Mouse (Mus musculus) myocyte (in vitro differentiated cells): ENCODE data around the gene Kif11. TPM values are rescaled to one million over a fixed set of nuclear protein-coding genes. Genes with fewer than 3 reads are reported as not detected.

Experiments used
- H3K27me3 ChIP-seq: one replicate; pipeline ENCODE4 v1.6.1; 2011; ENCODE audit not compliant: control insufficient read depth, insufficient read depth, insufficient read length
- H3K36me3 ChIP-seq: one replicate; pipeline ENCODE4 v1.6.1; 2011; ENCODE audit not compliant: control insufficient read depth, insufficient read depth
- H3K4me2 ChIP-seq: one replicate; pipeline ENCODE4 v1.6.1; 2011; ENCODE audit warnings: low read depth, control low read depth
- H3K4me3 ChIP-seq: one replicate; pipeline ENCODE4 v1.5.1; 2011; ENCODE audit warnings: mild to moderate bottlenecking, control low read depth, moderate library complexity
- H3K79me2 ChIP-seq: one replicate; pipeline ENCODE4 v1.6.1; 2011; ENCODE audit not compliant: control insufficient read depth, insufficient read depth
- H3ac ChIP-seq: one replicate; pipeline ENCODE4 v1.6.1; 2011; ENCODE audit not compliant: control insufficient read depth, insufficient read length
- CEBPB ChIP-seq: IDR thresholded peaks from 2 replicates; pipeline ENCODE4 v1.6.1; 2011; ENCODE audit warnings: mild to moderate bottlenecking, moderate library complexity; ENCODE audit not compliant: poor library complexity, insufficient read depth, severe bottlenecking
- E2F4 ChIP-seq: IDR thresholded peaks from one replicate; pipeline ENCODE4 v1.6.1; 2011; ENCODE audit warnings: mild to moderate bottlenecking, control low read depth, moderate library complexity; ENCODE audit not compliant: insufficient read depth
- MAX ChIP-seq: IDR thresholded peaks from one replicate; pipeline ENCODE4 v1.6.1; 2011; ENCODE audit warnings: low read depth, mild to moderate bottlenecking, control low read depth
- MYOD1 ChIP-seq, 3 experiments: IDR thresholded peaks; one replicate each; pipeline ENCODE4 v1.6.1; 2011; ENCODE audit warnings: control low read depth in 2 of 3, low read depth in 2 of 3, mild to moderate bottlenecking in 2 of 3, moderate library complexity in 1 of 3; ENCODE audit not compliant: insufficient read length in 2 of 3, control insufficient read depth in 1 of 3
- MYOG ChIP-seq, 3 experiments: IDR thresholded peaks; one replicate each; pipeline ENCODE4 v1.6.1; 2011; ENCODE audit warnings: control low read depth in 2 of 3, low read depth in 2 of 3, mild to moderate bottlenecking in 2 of 3; ENCODE audit not compliant: insufficient read length in 2 of 3, control insufficient read depth in 1 of 3, insufficient read depth in 1 of 3
- POLR2A ChIP-seq: IDR thresholded peaks from one replicate; pipeline ENCODE4 v1.6.1; 2011; ENCODE audit warnings: low read depth, mild to moderate bottlenecking, control low read depth, moderate library complexity; ENCODE audit not compliant: insufficient read length
- POLR2AphosphoS2 ChIP-seq: IDR thresholded peaks from one replicate; pipeline ENCODE4 v1.6.1; 2011; ENCODE audit warnings: low read depth, control low read depth; ENCODE audit not compliant: insufficient read length
- REST ChIP-seq: IDR thresholded peaks from one replicate; pipeline ENCODE4 v1.6.1; 2011; ENCODE audit warnings: mild to moderate bottlenecking, control low read depth, moderate library complexity; ENCODE audit not compliant: insufficient read depth, insufficient read length
- SRF ChIP-seq: IDR thresholded peaks from one replicate; pipeline ENCODE4 v1.6.1; 2011; ENCODE audit warnings: low read depth; ENCODE audit not compliant: control insufficient read depth, insufficient read length
- TCF12 ChIP-seq: IDR thresholded peaks from one replicate; pipeline ENCODE4 v1.6.1; 2011; ENCODE audit warnings: mild to moderate bottlenecking, control low read depth; ENCODE audit not compliant: poor library complexity, insufficient read depth, severe bottlenecking
- TCF3 ChIP-seq: IDR thresholded peaks from one replicate; pipeline ENCODE4 v1.6.1; 2011; ENCODE audit warnings: low read depth, control low read depth; ENCODE audit not compliant: insufficient read length
- USF1 ChIP-seq: IDR thresholded peaks from one replicate; pipeline ENCODE4 v1.6.1; 2011; ENCODE audit warnings: low read depth, mild to moderate bottlenecking, control low read depth, moderate library complexity
- polyA plus RNA-seq: library from polyadenylated mRNA; unstranded; fragments of >200 nt; fragmentation: generic; extraction: Trizol; gene quantifications from one replicate; pipeline ENCODE4 v1.2.1, GENCODE M21; 2012; ENCODE audit warnings: missing spikeins

Kif11 gene
- polyA plus RNA-seq, 1 experiment, result 4.1 TPM

DNA sequence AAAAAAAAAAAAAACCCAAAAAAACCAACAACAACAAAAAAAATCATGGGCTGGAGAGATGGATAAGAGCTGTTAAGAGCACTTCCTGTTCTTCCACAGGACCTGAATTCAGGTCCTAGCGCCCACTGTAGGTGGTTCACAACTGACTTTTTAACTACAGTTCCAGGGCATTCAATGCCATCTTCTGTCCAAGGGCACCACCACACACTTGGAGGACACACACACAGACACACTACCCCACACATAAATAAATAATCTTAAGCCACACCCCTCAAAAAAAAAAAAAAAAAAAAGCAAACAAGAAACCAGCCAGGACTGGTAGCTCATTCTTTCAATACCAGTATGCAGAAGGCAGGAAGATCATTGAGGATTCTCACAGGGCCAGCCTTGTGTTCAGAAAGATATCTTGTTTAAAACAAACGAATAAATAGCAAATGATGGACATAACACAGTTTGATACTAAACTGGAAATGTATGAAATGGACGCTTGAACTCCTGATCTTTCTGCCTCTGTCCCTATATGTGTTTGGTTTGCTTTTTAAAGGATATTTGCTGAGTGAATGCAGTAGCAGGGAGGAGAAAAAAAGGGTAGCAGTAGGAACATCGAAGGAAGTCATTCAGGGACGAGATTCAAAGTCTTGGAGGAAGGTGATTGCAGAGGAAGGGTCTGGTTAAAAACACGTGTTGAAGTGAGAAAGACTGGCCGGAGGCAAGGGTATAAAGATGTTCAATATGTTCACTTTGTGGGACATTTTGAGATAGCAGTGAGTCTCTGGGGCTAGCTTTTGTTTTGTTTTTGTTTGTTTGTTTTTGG, 1.1 kb upstream of the Kif11 start:
- H3K4me2 ChIP-seq, result peak overlapping the region; percentile 84
- H3K4me3 ChIP-seq, result peak overlapping the region; percentile 89
- H3K27me3 ChIP-seq, result no peaks in the 10 kb centered on the region
- H3K79me2 ChIP-seq, result peaks cover 38% of the 10 kb centered on the region
- TF ChIP-seq POLR2AphosphoS2 (no peak), CEBPB (no peak), SRF (no peak), MAX (no peak), TCF3 (no peak), TCF12 (no peak), USF1 (no peak), POLR2A (no peak)
- no peaks in the 10 kb centered on the region for H3K36me3 ChIP-seq
- peak overlapping the region; percentile 20 for H3ac ChIP-seq

DNA sequence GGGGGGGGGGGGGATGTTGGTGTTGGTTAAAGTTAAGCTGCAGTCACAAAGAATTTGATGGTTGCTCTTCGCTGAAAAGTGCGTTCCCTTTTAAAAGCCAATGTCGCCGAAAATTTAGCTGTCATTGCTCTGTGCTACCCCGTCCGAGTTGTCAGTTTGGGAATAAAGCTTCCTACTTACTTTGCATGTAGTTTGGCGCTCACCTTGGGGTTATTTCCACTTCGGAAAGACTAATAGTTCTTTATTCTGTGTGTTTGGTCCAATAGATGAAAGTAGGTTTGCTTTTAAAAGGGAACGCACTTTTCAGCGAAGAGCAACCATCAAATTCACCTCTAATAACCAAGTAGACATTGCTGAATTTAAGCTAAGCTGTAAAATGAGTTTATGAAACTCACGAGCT, 638 bp downstream of the Kif11 start:
- H3K27me3 ChIP-seq, result no peaks in the 10 kb centered on the region
- no peak for TF ChIP-seq MYOG (IDR thresholded peaks at IDR 0.05; ENCODE audit: control insufficient read depth in 1 of 3, insufficient read depth in 1 of 3, insufficient read length in 2 of 3, low read depth in 2 of 3)
- TF ChIP-seq POLR2AphosphoS2, result no peak
- no peak for TF ChIP-seq E2F4
- TF ChIP-seq CEBPB, result no peak
- no peak for TF ChIP-seq TCF12
- no peak for TF ChIP-seq MAX
- TF ChIP-seq MYOD1 (IDR thresholded peaks at IDR 0.05; ENCODE audit: control insufficient read depth in 1 of 3, insufficient read length in 2 of 3, low read depth in 2 of 3), result no peak
- no peak for TF ChIP-seq TCF3
- no peaks in the 10 kb centered on the region for H3K36me3 ChIP-seq

DNA sequence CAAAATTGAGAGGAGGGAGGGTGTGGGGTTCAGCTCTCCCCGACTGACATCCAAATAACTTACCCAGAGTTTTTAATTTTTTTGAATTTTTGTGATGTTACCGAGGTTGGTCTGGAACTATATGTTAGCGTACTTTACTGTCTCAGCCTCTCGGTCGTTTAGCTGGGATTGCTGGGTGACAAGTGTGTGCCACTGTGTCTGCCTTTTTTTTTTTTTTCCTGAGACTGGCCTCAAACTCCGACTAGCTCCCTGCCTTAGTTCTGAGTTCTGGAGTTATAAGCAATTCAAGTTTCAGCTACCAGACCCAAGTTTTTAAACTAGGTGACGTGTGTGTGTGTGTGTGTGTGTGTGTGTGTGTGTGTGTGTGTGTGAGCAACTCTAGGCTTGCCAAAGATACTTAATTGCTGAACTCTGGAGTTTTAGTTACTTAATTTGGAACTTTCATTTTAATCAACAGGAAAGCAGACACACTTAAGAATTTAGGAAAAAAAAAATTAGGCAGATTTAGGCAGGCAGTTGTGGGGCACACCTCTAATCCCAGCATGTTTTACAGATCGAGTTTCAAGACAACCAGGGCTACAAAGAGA, 1.3 kb downstream of the Kif11 start:
- H3K36me3 ChIP-seq, result no peaks in the 10 kb centered on the region
- no peaks in the 10 kb centered on the region for H3K27me3 ChIP-seq
- H3ac ChIP-seq, result no peak overlapping the region
- peak overlapping the region; percentile 89 for H3K4me3 ChIP-seq
- peaks cover 62% of the 10 kb centered on the region for H3K79me2 ChIP-seq
- TF ChIP-seq TCF3 (no peak), CEBPB (no peak), USF1 (no peak), REST (no peak), SRF (no peak), E2F4 (no peak), MYOG (IDR thresholded peaks at IDR 0.05; ENCODE audit: control insufficient read depth in 1 of 3, insufficient read depth in 1 of 3, insufficient read length in 2 of 3, low read depth in 2 of 3) (no peak), MAX (no peak), MYOD1 (IDR thresholded peaks at IDR 0.05; ENCODE audit: control insufficient read depth in 1 of 3, insufficient read length in 2 of 3, low read depth in 2 of 3) (no peak), TCF12 (no peak)
- H3K4me2 ChIP-seq, result peak overlapping the region; percentile 83

More for the DNA sequence above, 638 bp downstream of the Kif11 start:
- Histone ChIP-seq H3ac (peak overlapping the region; percentile 20), H3K79me2 (peaks cover 55% of the 10 kb centered on the region), H3K4me2 (peak overlapping the region; percentile 83), H3K4me3 (peak overlapping the region; percentile 89)

DNA sequence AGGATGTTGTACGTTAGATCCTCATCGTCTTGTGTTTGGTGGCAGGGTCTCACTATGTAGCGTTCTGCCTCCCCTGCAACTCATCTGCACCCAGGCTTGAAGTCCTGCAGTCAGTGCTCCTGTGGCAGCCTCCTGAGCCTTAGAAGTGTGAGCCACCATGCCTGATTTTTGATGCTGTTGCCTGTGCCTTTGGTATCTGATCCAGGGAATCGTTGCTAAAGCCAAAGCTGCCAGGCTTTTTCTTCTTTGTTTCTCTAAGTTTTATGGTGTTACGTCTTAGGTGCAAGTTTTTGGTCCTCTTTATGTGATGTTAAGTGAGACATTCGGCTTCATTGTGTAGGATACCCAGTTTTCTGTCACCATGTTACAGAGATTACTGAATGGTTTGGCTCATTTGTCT, 2.6 kb downstream of the Kif11 start:
- TF ChIP-seq POLR2AphosphoS2 (no peak), TCF3 (no peak), MYOG (IDR thresholded peaks at IDR 0.05; ENCODE audit: control insufficient read depth in 1 of 3, insufficient read depth in 1 of 3, insufficient read length in 2 of 3, low read depth in 2 of 3) (no peak), CEBPB (no peak), E2F4 (no peak), USF1 (no peak), POLR2A (no peak), TCF12 (no peak), REST (no peak), MYOD1 (IDR thresholded peaks at IDR 0.05; ENCODE audit: control insufficient read depth in 1 of 3, insufficient read length in 2 of 3, low read depth in 2 of 3) (no peak), MAX (no peak), SRF (no peak)
- Histone ChIP-seq H3K79me2 (peaks cover 75% of the 10 kb centered on the region), H3K36me3 (no peaks in the 10 kb centered on the region), H3K4me2 (peak overlapping the region; percentile 41), H3K27me3 (no peaks in the 10 kb centered on the region), H3K4me3 (peak overlapping the region; percentile 89), H3ac (no peak overlapping the region)
